Mouse (Mus musculus) ovary, adult 2 months (tissue): ENCODE data around the gene Slc16a12. TPM values are rescaled to one million over a fixed set of nuclear protein-coding genes. Genes with fewer than 3 reads are reported as not detected.

ENCODE experiments used
- polyA plus RNA-seq: library from polyadenylated mRNA; depleted of rRNA; stranded (reverse); fragments of >200 nt; gene quantifications from 2 replicates; pipeline ENCODE4 v1.2.3, GENCODE M21; 2012; rRNA removed

Slc16a12 gene
- polyA plus RNA-seq: 2.1 and 2.6 TPM in 2 replicates

GRCm38 (mm10) chr19:34746688-34747504 lies at the start of gene Slc16a12:
Slc16a12 (minus strand) TSS chr19:34747289.

GRCm38 (mm10) chr19:34640623-34641022 lies 106.5 kb downstream of the Slc16a12 start, which contains the start of the genes Ifit1bl2 and Ifit1:
Ifit1bl2 (minus strand) TSS chr19:34640743.
Ifit1 (plus strand) TSS chr19:34640871.

Other genes starting within 250 kb of the Slc16a12 start
- 20.2 and 24.5 TPM in 2 replicates for gene Lipa, start 219.8 kb downstream of the Slc16a12 start, polyA plus RNA-seq
- 0.47 and 0.69 TPM in 2 replicates for gene Ifit2, start 196.6 kb downstream of the Slc16a12 start, polyA plus RNA-seq
- gene Ifit3, start 163.8 kb downstream of the Slc16a12 start, polyA plus RNA-seq: 0.66 and 1.9 TPM in 2 replicates
- 0.06 and 0.15 TPM in 2 replicates for gene Ifit1bl1, start 145.3 kb downstream of the Slc16a12 start, polyA plus RNA-seq
- gene Ifit3b, start 139.3 kb downstream of the Slc16a12 start, polyA plus RNA-seq: 0.20 and 0.32 TPM in 2 replicates
- 0.28 and 0.46 TPM in 2 replicates for gene Ifit1bl2, start 106.5 kb downstream of the Slc16a12 start, polyA plus RNA-seq
- 1.4 and 3.2 TPM in 2 replicates for gene Ifit1, start 106.4 kb downstream of the Slc16a12 start, polyA plus RNA-seq
- gene Pank1, start 132.2 kb upstream of the Slc16a12 start, polyA plus RNA-seq: 6.5 and 7.3 TPM in 2 replicates
- gene Kif20b, start 175.1 kb upstream of the Slc16a12 start, polyA plus RNA-seq: 0.11 and 0.13 TPM in 2 replicates